Mouse (Mus musculus) hindbrain, embryonic 14.5 days (tissue): ENCODE results near the gene Rad50. TPM values are rescaled to one million over a fixed set of nuclear protein-coding genes. Genes with fewer than 3 reads are reported as not detected.

Experiments
- ATAC-seq: fragments of 200-750 bp; cut with Nextera tagmentation; 2 replicates; pipeline ENCODE4 v1.8.0; 2017; ENCODE audit warnings: moderate number of reproducible peaks, mild to moderate bottlenecking, moderate TSS enrichment, moderate library complexity; ENCODE audit not compliant: low FRiP score
- DNase-seq: peaks from one replicate; pipeline ENCODE4 v3.0.0-alpha.2; 2015; ENCODE audit warnings: low spot score
- H3K27ac ChIP-seq: fragments of 300-500 bp; sonication (generic); 2 replicates; pipeline ENCODE4 v1.5.1; 2014; ENCODE audit warnings: mild to moderate bottlenecking, moderate library complexity
- H3K27me3 ChIP-seq: fragments of 300-500 bp; sonication (generic); 2 replicates; pipeline ENCODE4 v1.6.1; 2014; ENCODE audit warnings: mild to moderate bottlenecking, low read length, mixed read lengths; ENCODE audit not compliant: control insufficient read depth, insufficient read depth
- H3K36me3 ChIP-seq: fragments of 300-500 bp; sonication (generic); replicated peaks from 2 replicates; pipeline ENCODE4 v1.6.1; 2014; ENCODE audit not compliant: control insufficient read depth, insufficient read depth
- H3K4me1 ChIP-seq: fragments of 300-500 bp; sonication (generic); replicated peaks from 2 replicates; pipeline ENCODE4 v1.6.1; 2014; ENCODE audit warnings: antibody characterized with exemption, low read length, mixed read lengths; ENCODE audit not compliant: control insufficient read depth, insufficient read depth
- H3K4me2 ChIP-seq: fragments of 300-500 bp; sonication (generic); replicated peaks from 2 replicates; pipeline ENCODE4 v1.6.1; 2014; ENCODE audit warnings: mild to moderate bottlenecking, moderate library complexity
- H3K4me3 ChIP-seq: fragments of 300-500 bp; sonication (generic); replicated peaks from 2 replicates; pipeline ENCODE4 v1.5.1; 2014; ENCODE audit warnings: mild to moderate bottlenecking, low read length
- H3K9ac ChIP-seq: fragments of 300-500 bp; sonication (generic); 2 replicates; pipeline ENCODE4 v1.6.1; 2014
- H3K9me3 ChIP-seq: fragments of 300-500 bp; sonication (generic); 2 replicates; pipeline ENCODE4 v1.6.1; 2016; ENCODE audit warnings: low read length; ENCODE audit not compliant: control insufficient read depth
- WGBS: fragments of 180-500 bp; shearing (Covaris S2); extraction: QIAGEN DNeasy Blood & Tissue Kit; methylation state at CpG from one replicate; pipeline ENCODE4 v1.1.7; 2014; 5-methylcytosine and 5-hydroxymethylcytosine counted together
- polyA plus RNA-seq: library from polyadenylated mRNA; unstranded; fragments of >200 nt; fragmentation: Nextera tagmentation; extraction: Ambion mirVana; gene quantifications from 2 replicates; pipeline ENCODE4 v1.2.1, GENCODE M21; 2014

Rad50 gene
- polyA plus RNA-seq, 1 experiment from 2014 or later, result 10.7 TPM

GRCm38 (mm10) chr11:53736771-53737572 is 29.9 kb upstream of the Rad50 start:
- no peaks in the 10 kb centered on the region for H3K27me3 ChIP-seq
- no peak overlapping the region for H3K4me3 ChIP-seq
- no peak overlapping the region for H3K27ac ChIP-seq
- DNase-seq (peak; percentile 77), ATAC-seq (peak; percentile 37; the same call in 1 of the 2 replicates)
- no peak overlapping the region for H3K4me2 ChIP-seq
- no peak overlapping the region for H3K9ac ChIP-seq
- 51% methylated on average over 14 of the region's 14 CpGs for WGBS
- H3K36me3 ChIP-seq, result no peaks in the 10 kb centered on the region
- H3K9me3 ChIP-seq, result no peaks in the 10 kb centered on the region
- no peaks in the 10 kb centered on the region for H3K4me1 ChIP-seq

DNA sequence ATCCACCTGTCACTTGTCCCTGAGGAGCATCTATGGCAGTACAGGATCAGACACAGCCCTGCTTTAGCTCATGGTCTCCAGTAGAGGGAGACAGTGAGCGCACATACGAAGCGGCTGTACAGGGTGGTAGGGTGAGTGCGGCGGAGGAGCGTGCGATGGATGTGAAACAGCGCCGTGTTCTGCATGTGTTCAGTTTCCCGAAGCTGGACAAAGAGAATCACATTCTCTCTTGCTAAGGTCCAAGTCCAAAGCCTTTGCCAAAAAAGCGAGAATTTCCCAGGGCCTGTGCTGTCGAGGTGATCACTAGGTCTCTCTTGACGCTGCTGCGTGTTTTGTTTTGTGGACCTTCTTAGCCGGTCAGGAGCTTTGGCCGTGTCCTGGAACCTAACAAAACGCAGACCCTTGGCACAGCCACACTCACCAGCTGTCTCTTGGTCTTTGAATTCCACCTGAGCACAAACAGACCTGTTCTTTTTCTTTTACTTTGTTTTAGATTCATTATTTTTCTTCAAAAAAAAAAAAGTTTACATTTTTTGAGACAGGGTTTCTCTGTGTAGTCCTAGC is 28.6 kb upstream of the Rad50 start:
- peak; percentile 88; the same call in 1 of the 2 replicates for ATAC-seq
- H3K9ac ChIP-seq, result peak overlapping the region; percentile 37; the same call in 1 of the 2 replicates
- WGBS, result 26% methylated on average over 17 of the region's 17 CpGs

DNA sequence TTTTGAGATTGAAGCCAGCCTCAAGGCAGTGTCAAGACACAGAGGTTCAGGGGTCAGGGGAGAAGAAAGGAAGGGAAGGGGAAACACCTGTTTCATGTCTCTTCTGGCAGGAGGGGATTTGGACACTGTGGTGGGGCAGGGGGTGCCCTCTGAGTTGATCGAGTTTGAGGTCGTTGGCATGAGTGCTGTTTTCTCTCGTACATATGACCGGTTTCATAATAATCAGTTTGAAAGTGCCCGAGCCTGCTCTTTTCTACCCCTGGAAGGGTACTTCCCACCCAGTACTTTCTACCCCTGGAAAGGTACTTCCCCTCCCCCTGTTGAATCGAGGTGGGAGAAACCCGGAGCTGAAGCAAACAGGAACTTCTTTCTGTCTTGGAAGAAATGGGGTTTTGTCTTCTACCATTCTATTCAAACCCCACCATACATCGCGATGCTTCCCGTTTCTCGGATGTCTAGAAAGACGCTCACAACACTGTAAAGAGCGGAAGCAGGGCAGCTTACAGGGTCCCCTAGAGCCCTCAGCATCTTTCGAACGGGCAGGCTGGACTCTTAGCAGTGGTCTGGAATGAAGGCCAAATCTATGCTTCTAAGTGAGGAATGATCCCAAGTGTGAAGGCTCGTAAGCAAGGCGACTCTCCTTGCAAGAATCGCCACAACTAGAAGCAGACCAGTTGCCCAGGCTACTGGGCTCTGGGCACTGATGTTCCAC is 28.0 kb upstream of the Rad50 start:
- H3K27ac ChIP-seq, result no peak overlapping the region
- no peaks in the 10 kb centered on the region for H3K9me3 ChIP-seq
- no peak overlapping the region for H3K4me3 ChIP-seq
- no peaks in the 10 kb centered on the region for H3K4me1 ChIP-seq
- WGBS, result 75% methylated on average over 18 of the region's 18 CpGs
- no peak for ATAC-seq
- peak overlapping the region; percentile 46; the same call in 1 of the 2 replicates for H3K4me2 ChIP-seq
- DNase-seq, result no peak
- H3K36me3 ChIP-seq, result no peaks in the 10 kb centered on the region
- no peak overlapping the region for H3K9ac ChIP-seq
- no peaks in the 10 kb centered on the region for H3K27me3 ChIP-seq

More for the DNA sequence above, 28.6 kb upstream of the Rad50 start:
- Histone ChIP-seq H3K27me3 (no peaks in the 10 kb centered on the region), H3K9me3 (no peaks in the 10 kb centered on the region), H3K4me3 (0 out of 2 replicates have a peak overlapping the region, but pooled peaks have one; percentile 2), H3K4me2 (peak overlapping the region; percentile 46), H3K36me3 (no peaks in the 10 kb centered on the region), H3K27ac (no peak overlapping the region), H3K4me1 (no peaks in the 10 kb centered on the region)
- DNase-seq, result peak; percentile 77

- no peak overlapping the region for H3K27ac ChIP-seq
- H3K4me1 ChIP-seq, result no peaks in the 10 kb centered on the region
- 83% methylated on average over 2 of the region's 2 CpGs for WGBS
- no peaks in the 10 kb centered on the region for H3K9me3 ChIP-seq
- no peak overlapping the region for H3K4me3 ChIP-seq
- H3K27me3 ChIP-seq, result no peaks in the 10 kb centered on the region
- DNase-seq (no peak), ATAC-seq (no peak)
- no peaks in the 10 kb centered on the region for H3K36me3 ChIP-seq
- no peak overlapping the region for H3K4me2 ChIP-seq
- no peak overlapping the region for H3K9ac ChIP-seq
These were observed 27.3 kb upstream of the Rad50 start for GRCm38 (mm10) chr11:53734431-53734830.

- H3K9ac ChIP-seq, result no peak overlapping the region
- ATAC-seq, result no peak
- no peaks in the 10 kb centered on the region for H3K4me1 ChIP-seq
- no peak for DNase-seq
- no peaks in the 10 kb centered on the region for H3K27me3 ChIP-seq
- WGBS, result 85% methylated on average over 7 of the region's 7 CpGs
- no peak overlapping the region for H3K27ac ChIP-seq
- H3K4me3 ChIP-seq, result no peak overlapping the region
- no peaks in the 10 kb centered on the region for H3K9me3 ChIP-seq
- no peaks in the 10 kb centered on the region for H3K36me3 ChIP-seq
- H3K4me2 ChIP-seq, result no peak overlapping the region
These were observed 26.7 kb upstream of the Rad50 start for GRCm38 (mm10) chr11:53733824-53734223.

GRCm38 (mm10) chr11:53732244-53732643 is 25.1 kb upstream of the Rad50 start:
- Histone ChIP-seq H3K36me3 (no peaks in the 10 kb centered on the region), H3K4me1 (no peaks in the 10 kb centered on the region), H3K27me3 (no peaks in the 10 kb centered on the region), H3K9ac (no peak overlapping the region), H3K4me3 (no peak overlapping the region), H3K4me2 (no peak overlapping the region), H3K27ac (no peak overlapping the region), H3K9me3 (no peaks in the 10 kb centered on the region)
- WGBS, result 92% methylated on average over 8 of the region's 8 CpGs
- ATAC-seq, result no peak
- no peak for DNase-seq

GRCm38 (mm10) chr11:53731457-53731856 is 24.3 kb upstream of the Rad50 start:
- no peaks in the 10 kb centered on the region for H3K27me3 ChIP-seq
- H3K4me1 ChIP-seq, result no peaks in the 10 kb centered on the region
- no peak overlapping the region for H3K9ac ChIP-seq
- H3K27ac ChIP-seq, result no peak overlapping the region
- 97% methylated on average over 7 of the region's 7 CpGs for WGBS
- H3K4me3 ChIP-seq, result no peak overlapping the region
- ATAC-seq, result no peak
- DNase-seq, result no peak
- H3K9me3 ChIP-seq, result no peaks in the 10 kb centered on the region
- H3K4me2 ChIP-seq, result no peak overlapping the region
- H3K36me3 ChIP-seq, result no peaks in the 10 kb centered on the region

DNA sequence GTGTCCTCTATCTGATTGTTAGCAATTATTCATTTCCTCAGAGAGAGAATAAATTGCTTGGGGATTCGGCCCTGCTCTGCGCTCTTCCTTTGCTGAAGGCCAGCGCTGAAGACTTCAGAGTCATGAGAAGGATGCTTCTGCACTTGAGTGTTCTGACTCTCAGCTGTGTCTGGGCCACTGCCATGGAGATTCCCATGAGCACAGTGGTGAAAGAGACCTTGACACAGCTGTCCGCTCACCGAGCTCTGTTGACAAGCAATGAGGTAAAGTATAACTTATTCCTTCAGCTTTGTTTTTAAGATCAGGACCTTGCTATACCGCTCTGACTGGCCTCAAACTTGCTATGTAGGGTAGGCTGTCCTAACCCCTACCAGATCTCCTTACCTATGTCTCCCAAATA is 13.6 kb upstream of the Rad50 start, which contains the start of gene Il5:
Gene Il5, plus strand, starts transcription at position 80 of the 400 bp plus-strand sequence.
- 87% methylated on average over 6 of the region's 6 CpGs for WGBS

GRCm38 (mm10) chr11:53719701-53720100 is 12.6 kb upstream of the Rad50 start:
- ATAC-seq, result no peak
- DNase-seq, result no peak
- Histone ChIP-seq H3K4me1 (no peaks in the 10 kb centered on the region), H3K27ac (no peak overlapping the region), H3K4me3 (no peak overlapping the region), H3K36me3 (no peaks in the 10 kb centered on the region), H3K4me2 (no peak overlapping the region), H3K9me3 (no peaks in the 10 kb centered on the region), H3K27me3 (no peaks in the 10 kb centered on the region), H3K9ac (no peak overlapping the region)
- 88% methylated on average over 1 of the region's 1 CpGs for WGBS

More for the DNA sequence above, 13.6 kb upstream of the Rad50 start, which contains the start of gene Il5:
- Histone ChIP-seq H3K9me3 (no peaks in the 10 kb centered on the region), H3K9ac (no peak within 1 kb of the TSS), H3K4me1 (no peaks in the 10 kb centered on the region), H3K27ac (no peak within 1 kb of the TSS), H3K27me3 (no peaks in the 10 kb centered on the region), H3K4me2 (no peak within 1 kb of the TSS), H3K4me3 (no peak within 1 kb of the TSS), H3K36me3 (no peaks in the 10 kb centered on the region)
- DNase-seq, result no peak
- ATAC-seq, result no peak
